Mouse (Mus musculus): ENCODE measurements around the gene Apoc2. TPM values are rescaled to one million over a fixed set of nuclear protein-coding genes. Genes with fewer than 3 reads are reported as not detected.

Apoc2 gene
- total RNA-seq (2021): 1 to 10 TPM in 1 of 2 experiments, not detected in 1; 1.9 TPM
- long read RNA-seq, experiment 1: 0 reads
- long read RNA-seq, experiment 2, partial matches to known transcripts: 0 of 2 reads
- long read RNA-seq, experiment 2, other reads (novel, unspliced or antisense): 0 of 2 reads

DNA sequence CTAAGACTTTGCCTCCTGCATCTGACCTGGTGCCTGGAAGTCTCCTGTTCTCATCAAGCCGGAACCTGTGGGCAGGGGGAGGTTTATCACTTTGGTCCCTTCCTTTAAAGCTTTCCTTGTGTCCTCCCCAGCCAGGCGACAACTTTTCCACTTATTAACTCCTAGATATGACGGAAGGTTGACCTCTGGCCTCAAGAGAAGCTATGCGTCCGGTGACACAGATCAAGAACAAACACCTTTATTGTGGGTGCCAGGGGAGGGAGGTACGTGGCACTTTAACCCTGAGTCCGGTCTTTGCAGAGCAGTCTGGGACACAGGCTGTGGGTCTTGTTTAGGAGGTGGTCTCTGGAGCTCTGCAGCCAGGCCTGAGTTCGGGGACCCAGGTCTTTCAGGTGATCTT is at the start of gene Apoc2:
Gene Apoc2 (minus strand): TSS at position 70 of the 400 bp plus-strand sequence.
- DNase-seq: no peak

DNA sequence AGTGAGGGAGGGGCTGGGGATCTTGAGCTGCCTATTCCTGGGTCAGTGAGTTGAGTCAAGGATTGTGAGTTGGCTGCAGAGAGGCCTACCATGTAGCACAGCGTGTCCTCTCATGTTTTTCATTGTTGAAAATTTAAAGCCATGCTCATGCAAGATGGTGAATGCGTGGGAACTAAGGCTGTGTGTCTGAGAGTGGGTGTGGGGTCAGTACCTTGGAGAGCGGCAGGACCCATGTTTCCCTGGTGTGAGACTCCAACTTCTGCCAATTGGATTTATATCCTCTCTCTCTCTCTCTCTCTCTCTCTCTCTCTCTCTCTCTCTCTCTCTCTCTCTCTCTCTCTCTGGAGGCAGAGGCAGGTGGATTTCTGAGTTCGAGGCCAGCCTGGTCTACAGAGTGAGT is 48.8 kb upstream of the Apoc2 start:
- DNase-seq: no peak

DNA sequence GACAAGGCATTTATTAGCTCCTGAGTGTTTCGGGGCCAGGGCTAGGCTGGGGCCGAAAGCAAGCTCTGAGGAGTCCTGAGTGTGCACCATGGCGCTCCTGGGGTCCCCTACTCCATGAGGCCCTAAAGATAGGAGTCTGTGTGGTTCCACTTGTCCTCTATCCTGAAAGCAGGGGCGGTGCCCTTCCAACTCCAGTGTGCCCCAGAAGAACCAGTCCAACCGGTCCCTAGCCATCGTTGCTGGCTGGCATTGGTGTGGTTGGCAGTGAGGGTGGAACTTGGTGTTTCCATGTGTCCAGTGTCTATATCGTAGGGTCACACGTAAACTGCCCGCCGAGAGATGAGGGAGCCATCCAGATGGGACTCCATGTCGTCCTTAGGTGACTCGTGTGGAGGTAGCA is 46.4 kb upstream of the Apoc2 start:
- DNase-seq: no peak

DNA sequence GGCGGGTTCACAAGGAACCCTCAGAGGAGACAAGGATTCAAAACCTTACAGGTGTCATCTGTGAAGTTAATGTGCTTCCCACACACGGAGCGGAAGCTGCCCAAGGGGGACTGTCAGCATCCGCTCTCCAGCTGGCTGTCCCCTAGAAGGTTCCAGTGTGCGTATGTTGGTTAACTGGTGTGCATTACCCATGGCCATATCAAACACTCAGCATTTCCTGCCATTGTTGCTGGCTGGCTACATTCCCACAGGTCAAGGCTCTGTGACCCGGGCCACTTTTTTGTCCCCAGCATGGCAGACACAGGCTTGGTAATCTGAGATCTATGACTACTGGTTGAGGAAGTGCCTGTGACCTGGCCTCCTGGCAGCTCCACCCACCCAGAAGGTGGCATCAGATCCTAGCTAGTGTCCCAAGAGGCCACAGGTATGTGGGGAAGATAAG is 45.0 kb upstream of the Apoc2 start:
- DNase-seq: peak; percentile 58 to 71

DNA sequence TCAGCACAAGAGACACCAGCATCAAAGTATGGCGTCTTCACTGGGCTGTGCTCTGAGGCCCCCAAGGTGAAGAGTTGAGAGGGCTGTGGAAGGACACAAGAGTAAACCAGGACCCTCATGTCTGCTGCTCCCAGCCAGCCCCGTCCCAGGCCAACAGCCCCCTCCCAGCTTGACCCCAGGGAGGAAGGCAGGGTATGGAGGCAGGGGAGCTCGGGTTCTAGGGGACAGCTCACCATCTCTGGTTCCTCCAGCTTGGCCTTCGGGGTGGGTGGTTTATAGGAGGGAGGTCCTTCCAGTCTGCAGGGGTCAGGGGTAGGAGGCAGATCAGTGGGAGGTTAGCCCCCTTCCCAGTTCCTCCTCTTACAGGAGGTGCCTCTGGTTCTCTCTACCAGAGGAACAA is 41.5 kb upstream of the Apoc2 start:
- no peak for DNase-seq

DNA sequence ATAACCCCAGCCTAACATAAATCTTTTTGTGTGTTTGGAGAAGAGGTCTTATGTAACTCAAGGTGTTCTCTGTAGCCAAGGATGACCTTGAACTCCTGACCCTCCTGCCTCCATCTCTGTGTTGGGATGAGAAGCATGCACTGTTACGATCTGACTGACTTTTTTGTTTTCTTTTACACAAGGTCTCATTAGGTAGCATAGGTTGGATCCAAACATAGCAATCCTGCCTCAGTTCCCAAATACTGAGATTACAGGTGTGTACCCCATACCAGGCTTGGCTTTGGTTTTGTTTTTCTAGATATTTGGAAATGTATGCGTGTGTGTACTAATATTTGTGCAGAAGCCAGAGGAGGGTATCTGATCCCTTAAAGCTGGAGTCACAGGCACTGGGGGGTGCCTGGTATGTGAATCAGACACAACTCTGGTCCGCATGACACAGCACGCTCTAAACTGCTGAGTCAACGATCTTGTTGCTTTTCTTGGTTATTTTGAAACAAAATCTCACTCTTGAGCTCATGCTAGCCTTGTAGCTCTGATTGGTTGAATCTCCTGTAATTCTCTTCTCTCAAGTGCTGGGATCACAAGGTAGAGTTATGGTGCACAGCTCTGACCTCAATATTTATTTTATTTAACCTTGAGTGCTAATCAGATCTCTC is 40.7 kb upstream of the Apoc2 start:
- no peak for DNase-seq

GRCm38 (mm10) chr7:19717346-19717745 is 39.6 kb upstream of the Apoc2 start:
- no peak for DNase-seq

DNA sequence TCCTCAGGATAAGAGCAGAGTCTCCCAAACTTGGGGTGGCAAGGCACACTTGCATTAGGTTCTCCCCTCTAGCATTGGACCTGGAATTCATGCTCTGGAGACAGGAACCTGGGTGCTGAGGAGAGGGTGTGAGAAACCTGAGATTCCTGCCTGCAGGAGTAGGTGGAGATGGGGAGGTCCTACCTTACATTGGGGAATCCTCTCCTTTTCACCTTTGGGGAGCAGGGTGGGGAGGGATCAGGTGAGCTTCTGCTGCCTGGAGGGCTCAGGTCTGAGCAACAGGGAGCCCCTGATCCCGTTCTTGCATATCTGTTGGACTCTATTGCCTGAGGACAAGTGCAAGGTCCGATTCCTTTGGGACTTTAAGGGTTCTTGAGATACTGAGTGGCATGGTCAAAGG is 39.1 kb upstream of the Apoc2 start:
- no peak for DNase-seq

DNA sequence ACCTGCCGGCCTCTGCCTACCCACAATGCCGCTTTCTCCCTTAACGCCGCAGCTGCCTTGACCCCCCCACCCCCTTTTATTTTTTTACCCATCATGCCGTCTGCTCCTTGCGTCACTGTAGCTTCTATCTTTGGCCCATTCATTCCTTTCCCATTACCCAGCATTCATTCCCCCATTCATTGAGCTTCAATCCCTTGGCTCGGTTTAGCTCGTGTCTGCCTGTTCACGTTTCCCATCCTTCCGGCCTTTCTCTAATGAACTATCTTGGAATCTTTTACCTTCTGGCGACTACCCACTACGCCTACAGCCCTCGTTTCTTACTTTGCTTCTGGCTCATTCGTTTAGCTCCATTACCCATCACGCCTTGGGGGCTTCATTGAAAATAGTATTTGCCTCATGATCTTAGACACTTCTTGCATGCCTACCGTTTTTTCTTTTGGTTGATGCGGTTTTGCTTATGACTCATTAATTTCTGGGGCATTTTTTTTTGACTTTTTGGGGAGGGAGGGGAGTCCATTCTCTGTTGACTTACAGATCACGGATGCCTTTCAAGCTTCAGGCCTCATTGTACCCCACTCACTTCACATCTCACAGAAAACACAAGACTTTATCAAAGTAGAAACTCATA is 38.4 kb upstream of the Apoc2 start:
- no peak for DNase-seq

DNA sequence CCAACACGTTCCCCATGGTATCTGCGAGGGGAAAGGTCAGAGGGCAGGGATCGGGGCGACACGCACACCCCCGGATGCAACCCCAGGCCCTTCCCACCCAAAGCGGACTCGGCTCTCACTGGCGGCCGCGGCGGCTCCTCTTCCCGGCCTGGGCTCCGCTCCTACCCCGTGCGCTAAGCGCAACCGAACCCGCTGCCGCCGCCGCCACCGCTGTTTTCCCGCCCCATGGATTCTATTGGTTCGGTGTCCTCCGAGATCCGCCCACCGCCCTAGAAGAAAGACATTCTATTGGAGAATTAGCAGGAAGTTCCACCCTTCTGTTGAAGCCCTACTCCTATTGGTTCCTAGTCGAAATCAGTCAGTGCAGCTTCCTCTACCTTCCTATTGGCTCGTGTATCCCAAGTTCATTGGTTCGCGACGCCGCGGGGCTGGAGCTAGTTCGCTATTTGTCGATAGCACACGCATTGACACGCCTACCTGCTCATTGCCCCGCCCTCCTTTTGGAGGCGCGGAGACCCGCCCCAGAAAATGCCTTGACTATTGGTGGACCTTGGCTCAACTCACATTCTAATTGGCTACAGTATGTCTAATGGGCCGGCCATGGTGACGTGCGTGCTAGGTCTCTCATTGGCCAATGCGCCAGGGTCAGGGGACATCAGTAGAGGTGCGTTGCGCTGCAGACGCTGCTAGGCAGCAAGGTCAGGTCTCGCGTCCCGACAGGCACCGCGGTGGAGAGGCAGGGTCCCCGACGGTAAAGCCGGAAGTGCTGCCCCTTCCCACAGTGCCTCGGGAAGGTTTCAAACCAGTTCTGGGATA is 37.7 kb upstream of the Apoc2 start, which contains the start of gene Tomm40:
Gene Tomm40 (minus strand): TSS at position 200 of the 816 bp plus-strand sequence.
- DNase-seq: peak; percentile 98 to 99

GRCm38 (mm10) chr7:19714836-19715235 is 37.1 kb upstream of the Apoc2 start:
- DNase-seq: no peak

DNA sequence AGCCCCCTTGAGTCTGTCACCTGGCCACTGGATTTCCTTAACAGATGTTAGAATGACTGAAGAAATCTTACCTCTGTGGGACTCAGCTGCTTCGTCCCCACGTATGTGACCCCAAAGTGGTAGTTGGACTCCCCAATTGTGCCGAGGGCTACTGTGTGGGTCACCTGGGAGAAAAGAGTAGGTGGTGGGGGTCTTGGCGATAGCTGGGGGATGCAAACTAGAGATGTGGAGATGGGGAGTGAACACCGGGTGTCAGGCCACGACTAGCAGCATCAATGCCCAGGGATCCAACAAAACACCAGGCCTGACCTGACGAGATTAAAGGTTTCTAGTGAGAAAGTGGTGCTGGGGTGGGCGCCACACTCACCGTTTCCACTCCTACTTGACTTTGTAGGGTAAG is 35.9 kb upstream of the Apoc2 start:
- no peak for DNase-seq

- no peak for DNase-seq
Measured at GRCm38 (mm10) chr7:19713196-19713595, 35.5 kb upstream of the Apoc2 start.

GRCm38 (mm10) chr7:19712414-19712813 is 34.7 kb upstream of the Apoc2 start:
- no peak for DNase-seq

DNA sequence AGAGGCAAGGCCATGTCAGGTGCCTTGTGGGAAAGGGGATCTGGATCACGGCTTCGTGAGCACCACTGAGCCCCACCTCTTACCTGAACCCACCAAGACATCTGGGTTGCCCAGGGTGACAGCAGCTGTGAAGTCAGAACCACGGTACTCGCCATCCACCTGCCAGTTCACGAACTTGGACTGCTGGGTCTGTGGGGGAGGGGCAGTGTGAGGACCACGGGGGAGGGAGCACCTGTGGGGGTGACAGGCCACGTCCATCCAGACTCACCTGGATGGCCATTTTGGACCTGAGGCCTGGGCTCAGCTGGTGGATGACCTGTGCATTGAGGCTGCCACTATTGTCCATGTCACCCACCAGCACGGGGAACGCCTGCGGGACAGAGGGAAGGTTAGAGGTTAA is 32.9 kb upstream of the Apoc2 start:
- no peak for DNase-seq

DNA sequence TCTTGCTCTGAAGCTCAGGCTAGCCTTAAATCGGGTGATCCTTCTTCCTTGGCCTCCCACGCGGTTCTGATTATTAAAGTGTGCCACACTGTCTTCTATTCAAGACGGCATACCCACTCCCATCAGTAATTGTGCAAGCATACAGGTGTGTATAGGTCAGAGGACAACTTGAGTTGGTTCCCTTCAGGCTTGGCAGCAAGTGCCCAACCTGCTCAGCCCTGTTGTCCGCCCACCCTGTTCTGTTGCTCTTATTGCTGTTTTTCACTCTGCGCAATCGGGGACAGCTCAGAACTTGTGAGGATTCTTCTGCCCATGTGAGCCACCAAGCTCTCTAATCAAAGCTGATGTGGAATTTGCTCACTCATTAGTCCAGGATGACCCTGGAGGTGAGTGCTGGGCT is 27.5 kb upstream of the Apoc2 start:
- no peak for DNase-seq

DNA sequence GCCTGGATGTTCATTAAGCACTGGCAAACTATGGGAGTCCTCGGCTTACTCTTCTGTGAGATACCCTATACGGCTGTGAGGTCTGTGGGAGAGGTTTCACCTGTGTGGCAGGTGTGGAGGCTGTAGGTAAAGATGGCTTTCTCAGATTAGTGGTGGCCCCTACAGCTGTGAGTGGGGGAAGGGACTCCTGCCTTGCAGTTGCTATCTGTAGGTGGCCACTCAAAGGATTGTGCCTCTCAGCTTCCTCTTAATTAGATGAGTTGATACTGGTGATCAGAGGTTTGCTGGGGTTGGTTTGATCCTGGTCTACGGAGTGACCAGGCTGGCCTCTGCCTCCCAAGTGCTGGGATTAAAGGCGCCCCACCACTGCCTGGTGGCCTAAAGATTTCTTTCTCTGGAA is 26.7 kb upstream of the Apoc2 start:
- no peak for DNase-seq

- DNase-seq: no peak
Measured at GRCm38 (mm10) chr7:19702859-19703555, 25.3 kb upstream of the Apoc2 start.

DNA sequence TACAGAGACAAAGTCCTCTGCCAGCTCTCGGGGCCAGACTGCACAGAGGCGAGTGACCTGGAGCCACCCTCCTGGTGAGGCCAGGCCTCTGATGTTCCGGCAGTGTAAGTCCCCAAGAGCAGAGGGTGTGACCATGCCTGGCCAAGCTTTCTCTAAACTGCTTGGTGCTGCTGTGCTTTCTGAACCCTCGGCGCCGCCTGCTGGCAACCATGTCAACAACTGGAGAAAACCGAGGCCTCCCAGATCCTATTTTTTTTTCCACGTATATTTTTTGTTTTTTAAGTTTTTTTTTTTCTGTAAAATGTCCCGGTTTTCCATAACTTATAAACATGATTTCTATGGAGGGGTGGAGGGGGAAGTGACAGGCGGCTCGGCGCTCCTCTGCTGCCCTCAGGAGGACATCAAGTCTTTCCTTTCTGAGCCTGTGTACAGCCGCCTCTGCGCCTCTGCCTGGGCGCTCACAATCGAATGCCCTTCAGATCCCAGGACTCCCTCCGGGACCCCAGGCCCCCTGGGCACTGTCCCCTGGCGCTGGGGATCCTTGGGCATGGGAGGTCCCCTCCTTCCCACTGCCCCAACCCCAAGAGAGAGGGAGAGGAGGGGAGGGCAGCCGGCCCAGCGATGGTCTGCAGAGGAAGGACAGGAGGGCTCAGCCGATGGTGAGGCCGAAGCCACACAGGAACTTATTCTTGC is 23.5 kb upstream of the Apoc2 start:
- peak; percentile 81 to 88 for DNase-seq

DNA sequence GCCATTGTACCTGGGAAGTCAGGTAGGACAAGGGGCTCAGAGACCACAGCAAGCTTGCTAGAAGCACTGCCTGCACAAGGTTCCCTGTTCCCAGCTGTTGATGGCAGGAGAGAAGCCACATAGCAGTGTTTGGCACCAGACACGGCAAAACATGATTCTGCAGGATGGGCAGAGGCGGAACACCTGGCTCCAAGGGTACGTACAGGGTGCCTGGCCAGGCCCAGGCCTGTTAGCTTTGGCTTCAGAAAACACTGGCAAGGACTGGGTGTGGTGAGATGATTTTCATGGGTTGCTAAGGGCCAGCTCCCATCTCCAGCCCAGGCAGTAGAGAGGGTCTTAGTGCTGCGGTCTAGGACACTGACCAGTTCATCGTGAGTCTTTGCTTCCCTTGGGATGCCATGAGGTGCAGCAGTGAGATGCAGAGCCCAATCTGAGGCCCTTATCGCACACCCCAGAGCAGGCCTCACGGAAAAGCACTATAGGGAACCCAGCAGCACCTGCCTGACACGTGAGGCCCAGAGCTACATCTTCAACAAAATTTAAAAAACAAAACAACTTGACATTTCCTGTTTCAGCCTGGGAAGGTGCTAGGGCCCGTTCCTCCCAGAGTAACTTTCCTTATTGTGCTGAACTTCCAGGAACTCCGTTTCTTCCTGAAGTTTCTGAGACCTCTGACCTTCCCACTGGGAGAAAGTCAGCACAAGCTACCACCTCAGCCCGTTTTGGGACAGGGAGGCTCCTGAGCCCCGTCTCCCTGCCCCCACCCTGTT is 22.7 kb upstream of the Apoc2 start:
- DNase-seq: no peak

DNA sequence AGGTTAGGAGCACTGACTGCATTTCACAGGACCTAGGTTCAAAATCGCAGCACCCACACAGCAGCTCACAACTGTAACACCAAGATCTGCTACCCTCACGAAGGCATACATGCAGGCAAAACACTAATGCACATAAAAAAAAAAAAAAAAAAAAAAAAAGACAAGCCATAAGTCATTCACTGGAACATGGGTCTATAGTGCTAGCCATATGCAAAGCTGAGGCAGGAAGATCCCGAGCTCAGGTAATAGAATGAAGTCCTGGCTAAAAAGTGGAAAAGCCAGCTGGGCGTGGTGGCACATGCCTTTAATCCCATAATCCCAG is 22.0 kb upstream of the Apoc2 start:
- DNase-seq: no peak
